Mouse (Mus musculus) olfactory bulb, adult 2 months (tissue): ENCODE results near the gene Kif1a.

ENCODE experiments used
- CTCF ChIP-seq: fragments of 200-500 bp; IDR thresholded peaks from 2 replicates; pipeline ENCODE4 v1.5.1; 2012; ENCODE audit warnings: low read depth, mild to moderate bottlenecking, low read length, moderate library complexity; ENCODE audit not compliant: insufficient read depth
- POLR2A ChIP-seq: fragments of 200-500 bp; IDR thresholded peaks from 2 replicates; pipeline ENCODE4 v1.6.1; 2012; ENCODE audit warnings: mild to moderate bottlenecking, low read depth, low read length, moderate library complexity; ENCODE audit not compliant: insufficient read depth

- TF ChIP-seq CTCF: no peak
- no peak for TF ChIP-seq POLR2A
Observed at GRCm38 (mm10) chr1:93029387-93029786, 72.4 kb downstream of the Kif1a start.
